Mouse (Mus musculus): ENCODE data around the gene Nprl2. TPM values are rescaled to one million over a fixed set of nuclear protein-coding genes. Genes with fewer than 3 reads are reported as not detected.
"Not testable (repeated sequence)": the region's sequence is repeated elsewhere in the genome, so short reads cannot be mapped to it uniquely, and the experiment has no call there.

The Nprl2 gene
- polyA plus RNA-seq, 1 experiment from 2014 or later: 8.5 TPM

DNA sequence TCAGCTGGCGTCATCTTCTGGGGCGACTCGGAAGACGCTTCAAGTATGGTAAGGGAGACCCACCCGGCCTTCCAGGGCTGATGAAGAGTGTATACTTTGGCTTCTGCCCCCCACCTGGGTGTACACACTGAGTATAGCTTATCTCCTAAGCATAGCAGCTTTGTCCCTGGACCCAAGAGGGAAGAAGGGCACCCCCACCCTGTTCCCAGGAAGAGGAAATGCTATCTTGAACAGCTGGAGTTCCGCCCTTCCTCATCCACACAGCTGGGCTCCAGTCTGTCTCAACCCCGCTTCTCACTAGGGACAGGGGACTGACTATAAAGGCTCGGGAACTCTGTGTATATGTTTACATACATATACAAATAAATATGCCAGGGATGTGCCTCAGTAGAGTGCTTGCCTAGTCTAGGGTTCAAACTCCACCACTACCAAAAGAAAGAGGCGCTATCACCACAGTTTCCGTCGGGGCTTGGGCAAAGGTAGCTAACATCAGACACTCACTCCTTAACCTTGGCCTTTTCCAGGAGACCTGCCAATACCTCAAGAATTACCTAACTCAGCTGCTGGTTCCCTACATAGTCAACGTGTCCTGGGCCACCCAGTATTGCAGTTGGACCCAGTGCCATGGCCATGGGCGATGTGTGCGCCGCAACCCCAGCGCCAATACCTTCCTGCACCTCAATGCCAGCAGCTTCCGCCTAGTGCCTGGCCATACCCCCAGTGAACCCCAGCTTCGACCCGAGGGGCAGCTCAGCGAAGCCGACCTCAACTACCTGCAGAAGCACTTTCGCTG is 29.7 kb downstream of the Nprl2 start:
- Histone ChIP-seq H3K36me3 (replicated peaks; ENCODE audit: insufficient read depth, low read length) (peaks cover 7% of the 10 kb centered on the region), H3K9ac (replicated peaks) (peak overlapping the region; percentile 86), H3K27me3 (ENCODE audit: insufficient read depth, low read length) (no peaks in the 10 kb centered on the region), H3K4me1 (ENCODE audit: insufficient read depth) (peaks cover 56% of the 10 kb centered on the region), H3K9me3 (ENCODE audit: low read length) (no peaks in the 10 kb centered on the region), H3K4me3 (ENCODE audit: low read depth, low read length) (peak overlapping the region; percentile 94), H3K27ac (ENCODE audit: low read depth) (peak overlapping the region; percentile 87), H3K4me2 (ENCODE audit: low read depth, low read length) (peak overlapping the region; percentile 90)
- WGBS (ENCODE audit: insufficient replicate concordance): 78% methylated on average over 22 of the region's 22 CpGs
- TF ChIP-seq EP300 (IDR thresholded peaks at IDR 0.05; ENCODE audit: low read depth): peak; percentile 20; the same call in 1 of the 2 replicates
- TF ChIP-seq CTCF (IDR thresholded peaks at IDR 0.05; ENCODE audit: low read depth): no peak
- ATAC-seq: no peak
- no peak for DNase-seq

DNA sequence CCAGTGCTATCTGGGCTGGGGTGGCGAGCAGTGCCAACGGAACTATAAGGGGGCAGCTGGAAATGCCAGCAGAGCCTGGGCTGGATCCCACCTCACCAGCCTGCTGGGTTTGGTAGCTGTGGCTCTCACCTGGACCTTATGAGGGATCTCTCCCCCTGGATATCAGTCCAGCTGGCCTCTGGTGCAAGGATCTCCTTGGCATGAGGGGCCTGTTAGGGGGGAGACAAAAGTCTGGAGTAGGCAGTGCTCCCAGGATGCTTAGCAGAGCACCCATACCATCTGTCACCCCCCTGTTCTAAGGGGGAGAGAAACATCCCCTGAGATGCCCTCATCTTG is 30.3 kb downstream of the Nprl2 start:
- Histone ChIP-seq H3K9ac (replicated peaks) (0 out of 2 replicates have a peak overlapping the region, but pooled peaks have one; percentile 9), H3K4me3 (ENCODE audit: low read depth, low read length) (no peak overlapping the region), H3K4me1 (ENCODE audit: insufficient read depth) (peaks cover 57% of the 10 kb centered on the region), H3K4me2 (ENCODE audit: low read depth, low read length) (peak overlapping the region; percentile 90; the same call in 1 of the 2 replicates), H3K27me3 (ENCODE audit: insufficient read depth, low read length) (no peaks in the 10 kb centered on the region), H3K27ac (ENCODE audit: low read depth) (peak overlapping the region; percentile 87), H3K9me3 (ENCODE audit: low read length) (no peaks in the 10 kb centered on the region), H3K36me3 (replicated peaks; ENCODE audit: insufficient read depth, low read length) (peaks cover 7% of the 10 kb centered on the region)
- no peak for ATAC-seq
- TF ChIP-seq CTCF (IDR thresholded peaks at IDR 0.05; ENCODE audit: low read depth) (no peak), EP300 (IDR thresholded peaks at IDR 0.05; ENCODE audit: low read depth) (no peak)
- 91% methylated on average over 2 of the region's 2 CpGs for WGBS (ENCODE audit: insufficient replicate concordance)
- DNase-seq: no peak

DNA sequence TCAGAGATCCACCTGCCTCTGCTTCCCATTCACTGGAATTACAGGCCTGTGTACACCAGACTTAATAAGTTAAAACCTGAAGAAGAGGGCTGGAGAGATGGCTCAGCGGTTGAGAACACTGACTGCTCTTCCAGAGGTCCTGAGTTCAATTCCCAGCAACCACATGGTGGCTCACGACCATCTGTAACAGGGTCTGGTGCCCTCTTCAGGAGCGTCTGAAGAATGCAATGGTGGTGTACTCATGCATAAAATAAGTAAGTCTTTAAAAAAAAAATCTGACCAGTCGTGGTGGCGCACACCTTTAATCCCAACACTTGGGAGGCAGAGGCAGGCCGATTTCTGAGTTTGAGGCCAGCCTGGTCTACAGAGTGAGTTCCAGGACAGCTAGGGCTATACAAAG is 31.7 kb downstream of the Nprl2 start:
- WGBS (ENCODE audit: insufficient replicate concordance): 77% methylated on average over 6 of the region's 6 CpGs
- H3K4me2 ChIP-seq (ENCODE audit: low read depth, low read length); H3K36me3 ChIP-seq (replicated peaks; ENCODE audit: insufficient read depth, low read length); H3K27me3 ChIP-seq (ENCODE audit: insufficient read depth, low read length); H3K27ac ChIP-seq (ENCODE audit: low read depth); H3K4me3 ChIP-seq (ENCODE audit: low read depth, low read length); H3K9me3 ChIP-seq (ENCODE audit: low read length); DNase-seq; ATAC-seq; H3K9ac ChIP-seq (replicated peaks): not testable (repeated sequence)
- peaks cover 50% of the 10 kb centered on the region for H3K4me1 ChIP-seq (ENCODE audit: insufficient read depth)
- TF ChIP-seq CTCF (IDR thresholded peaks at IDR 0.05; ENCODE audit: low read depth): peak; percentile 42

DNA sequence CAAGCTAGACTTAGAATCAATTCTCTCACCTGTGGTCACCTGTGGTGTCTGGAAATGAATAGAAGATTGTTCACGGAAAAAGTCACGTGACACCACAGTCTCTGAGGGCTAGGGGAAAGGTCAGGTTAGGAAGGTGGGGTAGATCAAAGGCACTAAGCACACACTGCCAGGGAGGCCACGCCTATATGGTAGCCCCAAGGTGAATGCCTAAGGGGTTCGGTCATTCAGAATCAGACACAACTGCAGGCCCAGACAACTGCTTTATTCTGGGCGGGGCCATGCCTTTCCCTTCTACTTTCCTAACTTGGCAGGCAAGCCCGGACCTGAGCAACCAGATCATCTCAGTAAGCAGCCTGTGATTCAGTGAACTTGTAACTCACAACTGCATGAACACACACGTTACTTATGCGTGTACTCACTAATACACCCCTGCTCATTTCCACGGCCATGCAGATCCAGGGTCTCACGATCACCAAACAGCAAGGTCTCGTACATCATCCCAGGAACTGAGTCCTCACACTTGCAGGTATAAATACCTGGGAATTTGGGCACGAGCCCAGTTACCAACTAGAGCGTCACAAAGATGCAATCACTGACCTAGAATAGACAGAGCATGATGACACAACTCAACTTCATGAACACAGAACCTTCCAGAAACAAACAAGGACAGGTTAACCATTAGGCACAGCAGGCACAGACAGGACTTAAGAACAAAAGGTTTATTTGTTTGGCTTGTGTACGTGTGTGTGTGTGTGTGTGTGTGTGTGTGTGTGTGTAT is 33.7 kb downstream of the Nprl2 start:
- ATAC-seq (peak; percentile 66), DNase-seq (peak; percentile 52)
- WGBS (ENCODE audit: insufficient replicate concordance): 76% methylated on average over 14 of the region's 14 CpGs
- H3K36me3 ChIP-seq (replicated peaks; ENCODE audit: insufficient read depth, low read length): peaks cover 12% of the 10 kb centered on the region
- no peaks in the 10 kb centered on the region for H3K9me3 ChIP-seq (ENCODE audit: low read length)
- H3K4me2 ChIP-seq (ENCODE audit: low read depth, low read length): no peak overlapping the region
- peaks cover 43% of the 10 kb centered on the region for H3K4me1 ChIP-seq (ENCODE audit: insufficient read depth)
- peak overlapping the region; percentile 87 for H3K27ac ChIP-seq (ENCODE audit: low read depth)
- no peak overlapping the region for H3K4me3 ChIP-seq (ENCODE audit: low read depth, low read length)
- H3K27me3 ChIP-seq (ENCODE audit: insufficient read depth, low read length): no peaks in the 10 kb centered on the region
- no peak overlapping the region for H3K9ac ChIP-seq (replicated peaks)
- TF ChIP-seq EP300 (IDR thresholded peaks at IDR 0.05; ENCODE audit: low read depth) (no peak; the same call in 1 of the 2 replicates), CTCF (IDR thresholded peaks at IDR 0.05; ENCODE audit: low read depth) (no peak)

DNA sequence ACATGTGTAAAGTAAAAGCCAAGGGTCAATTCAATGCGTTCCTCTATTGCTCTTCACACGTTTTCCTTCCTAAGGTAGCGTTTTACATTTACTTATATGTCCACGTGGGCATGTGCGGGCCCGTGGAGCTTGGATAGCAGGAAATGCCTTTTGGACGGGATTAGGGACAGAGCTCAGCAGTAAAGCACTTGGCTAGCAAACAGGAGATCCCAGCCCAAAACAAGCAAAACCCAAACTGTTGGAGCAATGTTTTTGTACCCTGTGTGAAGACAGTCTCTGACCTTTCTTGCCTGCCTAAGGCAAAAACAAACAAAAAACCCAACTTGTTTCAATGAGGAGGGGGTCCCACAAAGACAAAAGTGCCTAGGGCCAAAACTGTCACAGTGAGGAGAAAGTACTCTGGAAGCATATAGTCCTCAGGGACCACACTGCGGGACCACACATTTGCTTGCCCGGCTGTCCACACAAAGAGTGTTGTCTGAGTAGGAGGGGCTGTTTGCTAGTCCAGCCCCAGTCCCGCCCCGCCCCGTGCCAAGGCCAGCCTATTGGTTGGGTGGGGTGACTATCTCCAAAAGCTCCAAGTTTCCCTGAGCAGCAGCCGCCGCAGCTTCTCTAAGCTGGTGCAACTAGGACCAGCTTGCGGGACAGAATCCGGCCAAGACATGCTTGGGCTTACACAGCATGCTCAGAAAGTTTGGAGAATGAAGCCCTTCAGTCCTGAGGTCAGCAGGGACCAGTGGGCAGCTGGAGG is 34.5 kb downstream of the Nprl2 start, which contains the start of gene Hyal1:
Hyal1 (plus strand) TSS at position 571 of the 751 bp plus-strand sequence.
- Histone ChIP-seq H3K27me3 (ENCODE audit: insufficient read depth, low read length) (no peaks in the 10 kb centered on the region), H3K36me3 (replicated peaks; ENCODE audit: insufficient read depth, low read length) (peaks cover 12% of the 10 kb centered on the region), H3K4me2 (ENCODE audit: low read depth, low read length) (peak within 1 kb of the TSS; percentile 72), H3K9me3 (ENCODE audit: low read length) (no peaks in the 10 kb centered on the region), H3K9ac (replicated peaks) (peak within 1 kb of the TSS; percentile 71), H3K4me1 (ENCODE audit: insufficient read depth) (peaks cover 41% of the 10 kb centered on the region), H3K4me3 (ENCODE audit: low read depth, low read length) (peak within 1 kb of the TSS; percentile 48), H3K27ac (ENCODE audit: low read depth) (peak within 1 kb of the TSS; percentile 87)
- DNase-seq (peak; percentile 92), ATAC-seq (peak; percentile 73)
- 26% methylated on average over 16 of the region's 16 CpGs for WGBS (ENCODE audit: insufficient replicate concordance)
- TF ChIP-seq CTCF (IDR thresholded peaks at IDR 0.05; ENCODE audit: low read depth): no peak

DNA sequence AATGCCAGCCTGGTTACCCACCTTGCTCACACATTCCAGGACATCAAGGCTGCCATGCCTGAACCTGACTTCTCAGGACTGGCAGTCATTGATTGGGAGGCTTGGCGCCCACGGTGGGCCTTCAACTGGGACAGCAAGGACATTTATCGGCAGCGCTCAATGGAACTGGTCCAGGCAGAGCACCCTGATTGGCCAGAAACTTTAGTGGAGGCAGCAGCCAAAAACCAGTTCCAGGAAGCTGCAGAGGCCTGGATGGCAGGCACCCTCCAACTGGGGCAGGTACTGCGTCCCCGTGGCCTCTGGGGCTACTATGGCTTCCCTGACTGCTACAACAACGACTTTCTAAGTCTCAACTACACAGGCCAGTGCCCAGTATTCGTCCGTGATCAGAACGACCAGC is 35.8 kb downstream of the Nprl2 start:
- Histone ChIP-seq H3K4me3 (ENCODE audit: low read depth, low read length) (no peak overlapping the region), H3K9me3 (ENCODE audit: low read length) (no peaks in the 10 kb centered on the region), H3K9ac (replicated peaks) (peak overlapping the region; percentile 71; the same call in 1 of the 2 replicates), H3K36me3 (replicated peaks; ENCODE audit: insufficient read depth, low read length) (peaks cover 7% of the 10 kb centered on the region), H3K4me1 (ENCODE audit: insufficient read depth) (peaks cover 41% of the 10 kb centered on the region), H3K27ac (ENCODE audit: low read depth) (no peak overlapping the region), H3K4me2 (ENCODE audit: low read depth, low read length) (peak overlapping the region; percentile 72), H3K27me3 (ENCODE audit: insufficient read depth, low read length) (no peaks in the 10 kb centered on the region)
- no peak for ATAC-seq
- TF ChIP-seq EP300 (IDR thresholded peaks at IDR 0.05; ENCODE audit: low read depth) (no peak), CTCF (IDR thresholded peaks at IDR 0.05; ENCODE audit: low read depth) (no peak)
- 89% methylated on average over 10 of the region's 10 CpGs for WGBS (ENCODE audit: insufficient replicate concordance)
- DNase-seq: no peak
